Mouse (Mus musculus): ENCODE measurements around the gene Haao.

Haao gene

DNA sequence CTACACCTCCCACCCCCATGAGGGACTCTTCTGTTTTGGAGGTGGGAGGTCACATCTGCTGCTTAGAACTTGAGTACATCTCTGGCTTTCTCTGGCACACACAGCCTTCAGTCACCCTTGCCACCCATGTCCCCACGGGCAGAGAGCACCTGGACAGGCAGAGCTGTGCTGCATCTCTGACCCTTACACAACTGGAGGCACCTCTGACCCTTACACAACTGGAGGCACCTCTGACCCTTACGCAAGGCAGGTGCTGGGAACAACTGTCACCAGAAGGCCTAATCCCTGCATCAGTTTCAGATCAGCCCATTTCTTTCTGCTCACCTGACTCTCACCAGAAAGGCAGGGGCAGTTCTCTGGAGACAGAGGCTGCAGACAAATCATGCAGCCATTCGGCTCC lies 11.7 kb downstream of the Haao start:
- DNase-seq (ENCODE audit: low spot score in 2 of 2): no peak

DNA sequence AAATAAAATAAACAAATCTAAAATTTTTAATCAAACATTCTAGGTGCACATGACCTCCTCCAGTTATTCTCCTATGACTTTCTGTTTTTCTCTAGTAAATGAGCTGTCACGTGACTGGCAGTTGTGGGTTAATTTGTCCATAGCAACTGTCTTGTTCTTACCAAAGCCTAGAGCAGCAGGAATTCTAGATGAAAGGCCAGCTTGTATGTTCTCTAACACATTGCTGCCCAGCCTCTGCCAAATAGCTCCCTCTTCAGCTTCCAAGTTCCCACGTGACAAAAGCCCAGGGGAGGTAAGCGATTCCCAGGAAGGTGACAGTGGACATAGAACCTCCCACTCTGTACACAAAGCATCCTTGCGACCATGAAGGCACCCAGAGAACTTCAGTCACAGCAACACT lies 13.6 kb downstream of the Haao start:
- no peak for DNase-seq (ENCODE audit: low spot score in 2 of 2)

DNA sequence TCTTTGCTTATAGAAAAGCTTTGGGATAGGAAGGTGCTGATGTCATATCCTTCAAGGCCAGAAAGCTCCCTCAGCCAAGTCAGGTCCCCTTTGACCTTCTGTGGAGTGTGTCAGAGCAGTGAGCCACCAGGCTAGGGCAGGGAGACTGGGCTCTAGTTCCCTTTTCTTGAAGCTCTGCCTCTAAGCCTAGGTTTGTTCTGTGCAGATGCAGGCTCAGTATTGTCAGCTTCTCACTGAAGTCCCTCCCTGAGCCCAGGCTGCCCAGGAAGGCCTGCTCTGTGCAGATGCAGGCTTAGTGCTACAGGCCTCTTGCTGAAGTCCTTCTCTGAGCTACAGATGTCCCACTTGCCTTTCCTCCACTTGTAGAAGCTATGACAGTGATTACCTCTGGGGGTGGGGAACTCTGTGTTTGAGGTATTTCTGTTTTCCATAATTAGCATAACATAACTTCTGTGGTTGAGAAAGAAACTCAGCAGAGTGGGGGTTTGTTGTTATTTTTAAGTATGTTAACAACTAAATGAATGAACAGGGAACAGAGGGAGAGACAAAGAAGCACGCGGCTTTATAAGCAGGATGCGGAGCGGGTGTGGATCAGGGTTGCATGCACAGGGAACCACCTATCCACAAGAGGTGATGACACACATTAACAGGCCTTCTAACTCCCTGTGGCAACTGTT lies 17.0 kb downstream of the Haao start:
- no peak for DNase-seq (ENCODE audit: low spot score in 2 of 2)

DNA sequence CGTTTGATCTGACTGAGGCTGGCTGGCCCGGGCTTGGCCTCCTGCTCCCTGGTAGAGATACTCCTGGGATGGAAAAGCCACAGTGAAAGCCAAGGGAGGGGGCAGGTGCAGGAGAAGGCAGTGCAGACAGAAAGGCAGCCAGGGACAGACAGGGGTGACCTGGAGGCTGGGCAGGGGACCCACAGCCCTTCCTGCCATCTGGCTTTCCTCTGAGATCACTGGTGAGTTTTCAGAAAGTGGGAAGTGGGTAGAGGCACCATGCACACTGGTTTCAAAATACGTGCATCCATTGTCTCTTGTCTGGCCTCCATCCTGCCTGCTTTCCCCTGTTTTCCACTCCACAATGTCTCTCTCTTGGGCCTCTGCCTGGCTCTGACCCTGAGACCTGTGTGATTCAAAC lies 18.4 kb downstream of the Haao start:
- no peak for DNase-seq (ENCODE audit: low spot score in 2 of 2)

DNA sequence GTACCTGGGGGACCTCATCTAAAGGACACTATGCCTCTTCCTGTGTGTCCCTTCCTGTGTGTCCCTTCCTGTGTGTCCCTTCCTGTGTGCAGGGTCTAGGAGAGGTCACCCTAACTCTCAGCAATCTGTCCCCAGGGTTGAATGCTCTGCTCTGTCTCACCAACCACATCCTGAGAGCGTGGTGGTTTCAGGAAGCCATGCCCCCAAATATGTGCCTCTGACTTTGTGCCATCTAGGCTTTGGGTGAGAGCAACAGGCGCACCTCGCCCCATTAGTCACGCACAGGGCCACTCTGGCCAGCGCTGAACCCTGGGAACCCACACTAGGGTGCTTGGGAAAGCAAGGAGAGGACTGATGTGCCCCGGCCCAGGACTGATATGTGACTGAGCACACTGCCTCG lies 23.9 kb downstream of the Haao start:
- no peak for DNase-seq (ENCODE audit: low spot score in 2 of 2)

DNA sequence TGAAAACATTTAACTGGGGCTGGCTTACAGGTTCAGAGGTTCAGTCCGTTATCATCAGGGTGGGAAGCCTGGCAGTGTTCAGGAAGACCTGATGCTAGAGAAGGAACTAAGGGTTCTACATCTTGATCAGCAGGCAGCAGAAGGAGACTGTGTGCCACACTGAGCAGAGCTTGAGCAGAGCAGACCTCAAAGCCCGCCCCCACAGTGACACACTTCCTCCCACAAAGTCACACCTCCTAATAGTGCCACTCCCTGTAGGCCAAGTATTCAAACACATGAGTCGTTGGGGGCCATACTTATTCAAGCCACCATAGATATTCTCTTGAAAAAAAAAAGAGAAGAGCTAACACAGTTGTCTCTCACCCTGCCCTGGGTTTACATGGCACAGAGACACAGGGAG lies 25.9 kb downstream of the Haao start:
- no peak for DNase-seq (ENCODE audit: low spot score in 2 of 2)

DNA sequence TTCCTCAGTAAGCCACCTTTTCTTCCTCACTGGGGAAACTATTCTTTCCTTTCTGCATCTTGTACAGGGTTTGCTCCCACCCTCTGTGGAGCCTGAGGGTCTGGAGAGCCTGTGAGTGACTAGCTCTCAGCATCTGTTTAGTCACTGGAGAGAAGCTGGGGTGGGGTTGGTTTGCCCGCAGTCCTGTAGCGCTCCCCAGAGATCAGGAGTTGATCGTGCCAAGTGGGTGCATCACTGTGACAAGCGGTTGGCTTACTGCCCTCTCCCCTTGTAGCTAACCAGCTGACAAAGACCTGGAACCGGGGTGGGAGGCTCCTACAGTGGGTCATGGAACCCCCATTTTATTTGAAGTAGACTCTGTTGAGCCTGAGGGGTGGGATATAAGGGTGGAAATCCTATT lies 27.1 kb downstream of the Haao start:
- no peak for DNase-seq (ENCODE audit: low spot score in 2 of 2)

DNA sequence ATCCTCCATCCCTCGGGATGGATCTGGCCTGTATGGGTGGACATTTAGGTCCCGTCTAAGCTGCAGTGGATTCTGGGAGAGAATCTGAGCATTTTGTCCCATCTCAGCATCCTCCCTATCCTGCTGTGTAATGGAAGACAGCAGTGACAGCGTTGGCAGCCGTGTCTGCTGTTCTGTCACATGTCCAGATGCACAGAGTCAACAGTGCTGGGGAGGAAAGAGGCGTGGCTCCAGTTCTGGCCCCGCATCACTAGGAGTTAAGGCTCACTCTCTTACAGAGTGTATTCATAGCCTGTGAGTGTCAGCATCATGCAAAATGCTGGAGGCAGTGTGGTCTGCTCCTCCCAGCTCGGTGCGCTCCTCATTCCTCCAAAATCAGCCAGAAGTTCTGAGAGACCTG lies 28.3 kb downstream of the Haao start:
- DNase-seq (ENCODE audit: low spot score in 2 of 2): no peak

DNA sequence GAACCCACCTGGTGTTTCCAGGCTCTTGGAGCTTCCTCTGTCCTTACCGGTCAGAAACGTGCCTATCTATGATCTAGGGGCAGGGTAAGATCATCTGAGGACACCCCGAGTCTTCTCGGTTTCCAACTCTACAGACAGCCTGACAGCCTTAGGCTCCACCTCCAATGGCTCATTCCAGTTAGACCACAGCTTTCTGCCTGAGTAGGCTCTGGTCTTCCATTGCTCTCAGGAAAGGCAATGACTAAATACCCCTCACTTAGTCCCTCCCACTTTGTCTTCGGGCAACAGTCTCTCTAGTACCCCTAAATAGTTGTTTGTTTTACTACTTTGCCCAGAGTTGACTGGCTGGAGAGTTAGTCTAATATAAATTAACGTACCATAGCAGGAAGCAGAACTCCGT lies 30.8 kb downstream of the Haao start:
- DNase-seq (ENCODE audit: low spot score in 2 of 2): no peak

DNA sequence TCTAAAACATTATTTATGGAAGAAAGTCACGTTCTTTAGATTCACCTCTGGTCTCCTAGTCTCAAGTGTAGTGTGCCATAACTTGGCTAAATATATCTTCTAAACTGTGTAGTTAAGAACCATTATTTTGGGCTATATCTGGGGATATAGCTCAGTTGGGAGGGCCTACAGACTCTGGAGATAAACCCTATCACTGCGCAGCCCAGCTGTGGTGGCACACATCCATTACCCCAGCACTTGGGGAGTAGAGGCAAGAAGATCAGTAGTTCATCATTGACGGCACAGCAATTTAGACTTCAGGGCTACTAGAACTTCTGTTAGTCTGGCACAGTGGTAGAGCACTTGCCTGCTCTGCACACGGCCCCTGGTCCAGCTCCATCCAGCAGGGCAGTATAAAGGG lies 34.7 kb downstream of the Haao start:
- DNase-seq (ENCODE audit: low spot score in 2 of 2): no peak

DNA sequence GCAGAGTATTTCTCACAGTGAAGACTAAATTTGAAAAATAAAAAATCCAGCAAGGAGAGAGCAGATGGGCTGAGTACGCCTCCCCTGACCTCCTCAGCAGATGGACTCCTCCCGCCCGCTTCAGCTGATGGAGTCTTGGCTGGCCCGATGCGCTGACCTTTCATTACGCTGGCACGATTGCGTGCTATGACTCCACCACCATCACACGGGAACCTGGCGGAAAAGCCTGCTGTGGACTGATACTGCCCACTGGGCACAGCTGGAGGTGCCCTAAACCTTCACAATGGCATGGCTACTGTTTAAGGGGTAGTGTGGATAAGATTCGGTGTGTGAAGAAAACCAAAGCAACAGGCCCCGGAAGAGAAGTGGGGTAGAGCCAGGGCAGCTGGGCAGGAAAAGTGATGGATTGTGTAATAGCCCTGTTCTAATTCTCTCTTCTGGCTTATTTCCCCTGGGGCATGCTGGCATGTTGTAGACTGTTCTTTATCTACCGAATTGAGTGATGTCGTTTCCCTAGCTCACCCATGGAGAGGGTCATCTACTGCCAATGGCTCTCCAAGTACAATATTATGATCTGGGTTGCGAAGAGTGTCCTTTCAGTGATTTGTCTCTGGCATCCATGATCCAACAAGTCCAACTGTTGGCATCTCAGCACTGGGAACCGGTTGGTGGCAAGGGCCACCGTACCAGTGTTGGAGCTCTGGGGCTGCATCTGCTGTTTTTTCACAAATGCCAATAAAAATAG lies 35.4 kb downstream of the Haao start:
- DNase-seq (ENCODE audit: low spot score in 2 of 2): no peak

DNA sequence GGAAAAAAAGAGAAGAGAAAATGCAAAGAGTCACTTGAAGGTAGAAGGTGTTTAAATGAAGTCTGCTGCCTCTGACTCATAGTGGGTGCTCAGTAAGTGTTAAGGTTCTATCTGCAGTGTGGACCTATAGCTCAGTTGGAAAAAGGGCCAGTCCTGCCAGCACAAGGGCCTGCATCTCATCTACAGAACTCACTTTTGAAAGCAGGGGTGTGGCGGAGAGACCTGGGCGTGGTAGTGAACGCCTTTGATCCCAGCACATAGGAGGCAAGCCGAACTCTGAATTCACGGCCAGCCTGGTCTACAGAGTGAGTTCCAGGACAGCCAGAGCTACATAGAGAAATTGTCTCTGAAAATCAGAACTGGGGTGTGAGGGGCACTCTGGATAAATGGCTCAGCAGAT lies 37.5 kb downstream of the Haao start:
- no peak for DNase-seq (ENCODE audit: low spot score in 2 of 2)

DNA sequence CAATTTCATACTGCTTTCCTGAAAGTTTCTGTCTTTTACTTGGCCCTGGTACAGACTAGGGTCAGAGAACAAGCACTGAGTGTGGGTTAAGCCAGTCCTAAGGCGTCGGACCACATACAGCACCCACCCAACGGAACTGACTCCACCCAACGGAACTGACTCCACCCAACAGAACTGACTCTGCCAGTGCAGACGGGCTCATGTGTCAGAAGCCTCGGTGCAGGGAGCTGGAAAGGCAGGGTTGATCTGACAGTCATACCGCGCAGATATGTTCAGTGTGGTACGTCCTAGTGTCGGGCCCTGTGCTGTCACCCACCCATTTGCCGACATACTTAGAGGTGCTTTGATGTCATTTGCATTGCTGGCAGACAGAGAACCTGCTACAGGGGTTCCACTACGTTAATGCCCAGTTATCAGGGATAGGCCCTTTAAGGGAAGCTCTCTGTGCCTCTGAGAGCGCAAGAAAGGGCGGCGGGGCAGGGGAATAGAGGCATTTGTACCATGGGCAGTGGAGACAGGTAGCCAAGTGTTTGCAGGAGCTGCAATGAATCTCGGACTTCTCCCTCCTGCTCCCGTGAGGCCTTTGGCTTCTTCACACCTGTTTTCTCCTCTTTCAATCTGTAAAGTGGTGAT lies 38.5 kb downstream of the Haao start:
- DNase-seq (ENCODE audit: low spot score in 2 of 2): no peak

DNA sequence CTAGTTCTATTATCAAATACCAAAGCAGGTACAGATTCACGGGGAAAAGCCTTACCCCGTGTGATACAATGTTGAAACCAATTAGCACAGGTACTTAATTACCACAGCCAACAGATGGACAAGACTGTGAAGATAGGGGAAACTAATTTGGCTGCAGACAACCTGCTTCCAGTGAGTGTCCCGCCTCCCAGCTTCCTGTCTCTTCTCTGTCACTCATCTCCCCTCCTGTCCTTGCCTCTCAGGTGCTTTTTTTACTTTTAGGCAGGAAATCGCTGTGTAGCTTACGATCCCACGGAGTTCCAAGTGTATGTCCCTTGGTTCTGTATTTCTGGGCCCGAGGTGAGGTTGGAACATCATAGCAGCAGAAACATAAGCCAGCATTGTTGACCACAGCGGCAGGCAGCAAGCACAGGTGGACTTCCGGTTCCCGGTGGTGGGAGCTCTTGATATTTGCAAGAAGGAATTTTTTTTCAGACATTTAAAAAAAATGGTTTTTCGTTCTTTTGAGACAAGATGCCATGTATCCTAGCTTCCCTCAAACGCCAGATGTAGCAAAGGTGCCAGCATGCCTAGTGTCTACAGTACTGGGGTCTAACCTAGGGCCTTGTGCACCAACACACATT lies 39.2 kb downstream of the Haao start:
- no peak for DNase-seq (ENCODE audit: low spot score in 2 of 2)

DNA sequence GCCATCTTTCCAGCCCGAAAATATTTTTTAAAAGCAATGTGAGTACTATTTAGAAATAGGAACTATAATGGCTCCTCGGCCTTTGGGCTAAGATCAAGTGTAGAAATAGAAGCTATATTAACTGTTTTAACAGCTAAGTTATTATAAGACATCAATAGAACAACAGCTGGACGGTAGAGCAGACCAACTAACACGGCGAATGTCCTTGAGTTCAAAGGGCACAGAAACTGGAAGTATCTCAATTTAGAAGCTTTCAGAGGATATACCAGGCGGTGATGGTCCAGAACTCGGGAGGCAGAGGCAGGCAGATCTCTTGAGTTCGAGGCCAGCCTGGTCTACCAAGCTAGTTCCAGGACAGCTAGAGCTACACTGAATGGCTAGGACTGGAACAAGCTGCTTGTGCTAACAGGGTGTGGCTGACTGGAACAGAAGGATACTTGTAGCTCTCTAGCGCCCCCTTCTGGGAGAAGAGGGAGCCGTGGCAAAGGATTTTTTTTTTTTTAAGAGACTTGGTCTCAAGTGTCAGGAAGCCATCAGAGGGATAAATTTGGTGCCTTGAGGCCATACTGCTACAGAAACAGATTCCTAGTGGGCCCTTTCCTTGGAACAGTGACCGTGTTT lies 39.9 kb downstream of the Haao start:
- DNase-seq (ENCODE audit: low spot score in 2 of 2): peak; percentile 17 to 51

DNA sequence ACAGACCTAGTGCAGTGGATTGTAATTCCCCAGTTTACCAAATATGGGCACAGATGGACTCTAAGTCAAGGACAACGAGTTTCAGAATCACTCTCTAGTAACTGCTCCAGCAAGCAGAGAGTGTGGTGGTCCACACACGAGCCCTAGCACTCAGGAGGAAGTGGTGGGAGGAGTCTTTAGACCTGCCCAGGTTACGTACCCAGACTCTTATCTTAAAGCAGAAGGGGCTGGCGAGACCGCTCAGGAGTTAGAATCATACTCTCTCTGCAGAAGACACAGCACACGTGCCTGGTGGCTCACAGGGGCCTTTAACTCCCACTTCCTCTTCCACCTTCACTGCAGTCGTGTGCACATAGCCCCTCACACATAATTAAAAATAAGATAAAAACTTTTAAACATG lies 40.4 kb downstream of the Haao start:
- no peak for DNase-seq (ENCODE audit: low spot score in 2 of 2)

DNA sequence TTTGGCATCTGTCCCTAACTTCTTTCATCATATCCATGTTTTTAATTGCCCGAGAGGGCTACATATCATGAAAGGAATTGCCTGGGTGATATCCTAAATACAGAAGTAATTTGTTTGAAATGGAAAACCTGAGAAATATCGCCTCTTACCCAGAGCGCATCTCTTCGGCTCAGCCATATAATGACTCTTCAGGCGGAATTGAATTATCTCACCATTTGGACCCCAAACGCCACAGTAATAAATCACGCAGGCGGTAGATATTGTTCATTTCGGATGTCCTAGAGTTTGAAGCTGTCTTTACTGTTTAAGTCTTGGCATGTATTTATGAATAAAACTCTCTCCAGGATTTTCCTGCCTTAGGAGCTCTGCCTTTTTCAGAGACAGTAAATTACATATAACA lies 42.7 kb downstream of the Haao start:
- no peak for DNase-seq (ENCODE audit: low spot score in 2 of 2)

DNA sequence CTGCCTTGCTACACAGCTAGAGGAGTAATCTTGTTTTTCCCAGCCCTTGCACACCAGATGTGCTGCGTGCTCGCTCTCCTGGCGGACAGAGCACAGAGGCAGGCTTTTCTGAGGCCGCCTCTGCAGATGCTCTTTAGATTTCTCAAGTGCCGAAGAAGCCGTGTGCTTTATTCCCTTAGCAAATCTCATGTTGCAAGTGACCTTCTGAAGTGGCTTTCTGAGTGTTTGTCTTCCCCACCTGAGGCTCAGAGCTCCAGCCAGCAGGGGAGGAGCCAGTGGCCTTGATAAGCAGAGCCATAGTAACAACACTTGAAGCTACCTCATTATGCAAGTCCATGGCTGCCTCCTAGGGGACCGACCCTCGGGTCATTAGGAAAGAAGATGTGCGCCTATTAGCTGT lies 43.8 kb downstream of the Haao start:
- no peak for DNase-seq (ENCODE audit: low spot score in 2 of 2)

DNA sequence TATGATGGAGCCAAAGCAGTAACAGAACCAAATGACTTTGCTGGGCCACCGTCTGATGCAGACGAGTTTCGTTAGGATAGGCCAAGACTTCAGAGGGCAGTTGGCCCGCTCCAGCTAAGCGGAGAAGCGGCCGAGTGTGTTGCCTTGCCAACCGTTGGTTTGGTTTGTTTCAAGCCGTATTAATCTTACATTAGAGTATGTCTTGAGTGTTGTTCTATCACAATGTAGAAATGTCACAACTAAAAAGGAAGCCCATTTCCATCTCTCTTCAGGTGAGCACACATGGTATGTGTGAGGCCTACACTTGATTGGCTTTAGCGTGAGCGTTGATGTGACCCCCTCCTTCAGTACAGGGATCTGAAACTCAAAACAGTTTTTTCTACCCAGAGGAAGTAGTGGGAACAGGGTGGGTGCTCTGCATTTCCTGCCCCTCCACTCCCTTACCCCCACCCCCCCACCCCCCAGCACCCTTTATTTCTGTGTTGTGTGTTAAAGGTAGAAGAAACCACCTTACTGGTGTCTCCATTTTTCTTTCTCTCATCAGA lies 48.2 kb downstream of the Haao start:
- DNase-seq (ENCODE audit: low spot score in 2 of 2): no peak

DNA sequence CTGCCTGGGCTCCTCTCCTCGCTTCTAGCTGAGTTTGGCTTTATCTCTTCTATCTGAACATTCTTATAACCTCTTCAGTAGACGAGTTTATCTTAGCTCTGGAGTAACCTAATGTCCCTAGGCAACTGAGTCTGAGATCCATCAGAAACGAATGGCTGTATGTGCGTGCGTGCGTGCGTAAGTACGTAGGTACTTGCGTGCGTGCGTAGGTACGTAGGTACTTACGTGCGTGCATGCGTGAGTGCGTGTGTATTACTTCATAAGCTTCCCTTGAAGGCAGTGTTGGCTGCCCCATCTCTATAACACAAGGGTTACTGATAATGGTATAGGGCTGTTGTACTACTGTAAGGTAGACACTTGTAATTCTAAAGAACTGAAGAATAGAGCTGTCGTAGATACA lies 52.6 kb downstream of the Haao start:
- DNase-seq (ENCODE audit: low spot score in 2 of 2): no peak

DNA sequence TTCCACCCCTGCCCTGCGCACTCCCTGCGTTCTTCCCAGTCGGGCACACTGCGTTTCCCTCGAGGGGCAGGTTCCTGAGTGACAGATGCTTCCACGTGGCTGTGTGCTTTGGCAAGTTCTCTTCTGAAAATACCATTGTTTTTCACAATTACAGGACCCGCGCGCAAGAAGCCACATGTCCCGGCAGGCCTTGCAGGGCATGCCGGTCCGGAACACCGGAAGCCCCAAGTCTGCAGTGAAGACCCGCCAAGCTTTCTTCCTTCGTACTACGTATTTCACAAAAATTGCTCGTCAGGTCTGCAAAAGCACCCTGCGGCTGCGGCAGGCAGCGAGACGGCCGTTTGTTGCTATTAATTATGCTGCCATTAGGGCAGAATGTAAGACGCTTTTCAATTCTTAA lies 55.4 kb downstream of the Haao start:
- no peak for DNase-seq (ENCODE audit: low spot score in 2 of 2)

DNA sequence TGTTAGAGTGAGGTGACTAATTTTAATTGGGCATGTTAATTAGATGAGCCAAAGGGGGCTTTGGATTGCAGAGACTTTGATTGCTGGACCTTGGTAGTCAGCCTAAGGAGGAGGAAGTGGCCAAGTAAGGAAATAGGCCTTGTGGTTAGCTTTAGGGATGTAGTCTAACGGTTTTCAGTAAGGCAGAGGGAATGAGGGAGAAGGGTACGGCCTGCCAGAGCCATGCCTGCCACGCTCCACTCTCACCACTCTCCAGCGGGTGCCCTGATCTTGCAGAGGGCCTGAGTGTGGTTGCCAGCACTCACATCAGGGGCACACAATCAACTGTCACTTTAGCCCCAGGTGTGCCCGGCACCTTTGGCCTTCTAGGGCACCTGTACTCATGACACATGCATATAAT lies 57.6 kb downstream of the Haao start:
- no peak for DNase-seq (ENCODE audit: low spot score in 2 of 2)

Measured in heart, adult 9 months (tissue).